Mouse (Mus musculus) midbrain, embryonic 14.5 days (tissue): ENCODE measurements around the gene Peak1. TPM values are rescaled to one million over a fixed set of nuclear protein-coding genes. Genes with fewer than 3 reads are reported as not detected.

Experiments used
- ATAC-seq: fragments of 200-750 bp; cut with Nextera tagmentation; 2 replicates; pipeline ENCODE4 v1.8.0; 2017; ENCODE audit warnings: moderate number of reproducible peaks, moderate library complexity; ENCODE audit not compliant: low FRiP score, low TSS enrichment
- DNase-seq: peaks from one replicate; pipeline ENCODE4 v3.0.0-alpha.2; 2015
- H3K27ac ChIP-seq: fragments of 300-500 bp; sonication (generic); replicated peaks from 2 replicates; pipeline ENCODE4 v1.5.1; 2014; ENCODE audit warnings: mild to moderate bottlenecking, low read depth, low read length, moderate library complexity
- H3K27me3 ChIP-seq: fragments of 300-500 bp; sonication (generic); 2 replicates; pipeline ENCODE4 v1.6.1; 2014; ENCODE audit warnings: low read length, control low read depth, mixed read lengths; ENCODE audit not compliant: control insufficient read depth, insufficient read depth
- H3K36me3 ChIP-seq: fragments of 300-500 bp; sonication (generic); 2 replicates; pipeline ENCODE4 v1.6.1; 2014; ENCODE audit warnings: low read length, control low read depth; ENCODE audit not compliant: control insufficient read depth, insufficient read depth
- H3K4me1 ChIP-seq: fragments of 300-500 bp; sonication (generic); 2 replicates; pipeline ENCODE4 v1.6.1; 2014; ENCODE audit warnings: mild to moderate bottlenecking, antibody characterized with exemption, low read length, control low read depth; ENCODE audit not compliant: control insufficient read depth, insufficient read depth
- H3K4me2 ChIP-seq: fragments of 300-500 bp; sonication (generic); 2 replicates; pipeline ENCODE4 v1.6.1; 2014; ENCODE audit warnings: mild to moderate bottlenecking, low read length, moderate library complexity
- H3K4me3 ChIP-seq: fragments of 300-500 bp; sonication (generic); replicated peaks from 2 replicates; pipeline ENCODE4 v1.5.1; 2014; ENCODE audit warnings: low read depth, low read length
- H3K9ac ChIP-seq: fragments of 300-500 bp; sonication (generic); replicated peaks from 2 replicates; pipeline ENCODE4 v1.6.1; 2014; ENCODE audit warnings: mild to moderate bottlenecking, low read length, moderate library complexity
- H3K9me3 ChIP-seq: fragments of 300-500 bp; sonication (generic); 2 replicates; pipeline ENCODE4 v1.6.1; 2016; ENCODE audit warnings: low read length, control low read depth, mixed read lengths; ENCODE audit not compliant: control insufficient read depth
- WGBS: fragments of 180-500 bp; shearing (Covaris S2); extraction: QIAGEN DNeasy Blood & Tissue Kit; methylation state at CpG from one replicate; pipeline ENCODE4 v1.1.7; 2014; 5-methylcytosine and 5-hydroxymethylcytosine counted together
- polyA plus RNA-seq: library from polyadenylated mRNA; unstranded; fragments of >200 nt; fragmentation: Nextera tagmentation; extraction: Ambion mirVana; gene quantifications from 2 replicates; pipeline ENCODE4 v1.2.1, GENCODE M21; 2014

The Peak1 gene
- polyA plus RNA-seq, 1 experiment from 2014 or later: 4.7 TPM

GRCm38 (mm10) chr9:56166161-56166560 lies 251.7 kb downstream of the Peak1 start:
- H3K27me3 ChIP-seq: no peaks in the 10 kb centered on the region
- H3K4me3 ChIP-seq: no peak overlapping the region
- no peak for DNase-seq
- H3K9me3 ChIP-seq: no peaks in the 10 kb centered on the region
- peaks cover 9% of the 10 kb centered on the region; the same call in 1 of the 2 replicates for H3K4me1 ChIP-seq
- H3K27ac ChIP-seq: no peak overlapping the region
- WGBS: 78% methylated on average over 5 of the region's 5 CpGs
- H3K4me2 ChIP-seq: no peak overlapping the region
- no peak overlapping the region for H3K9ac ChIP-seq
- no peaks in the 10 kb centered on the region for H3K36me3 ChIP-seq
- no peak for ATAC-seq

GRCm38 (mm10) chr9:56165377-56165776 lies 252.5 kb downstream of the Peak1 start, which contains the start of gene Tspan3:
Tspan3 (minus strand) TSS chr9:56165477.
- Histone ChIP-seq H3K9ac (no peak within 1 kb of the TSS), H3K4me2 (no peak within 1 kb of the TSS), H3K27ac (no peak within 1 kb of the TSS), H3K4me3 (no peak within 1 kb of the TSS), H3K27me3 (no peaks in the 10 kb centered on the region), H3K36me3 (no peaks in the 10 kb centered on the region), H3K9me3 (no peaks in the 10 kb centered on the region), H3K4me1 (peaks cover 9% of the 10 kb centered on the region; the same call in 1 of the 2 replicates)
- DNase-seq (no peak), ATAC-seq (no peak)
- 96% methylated on average over 6 of the region's 6 CpGs for WGBS

GRCm38 (mm10) chr9:56160341-56161141 lies 257.3 kb downstream of the Peak1 start:
- peaks cover 14% of the 10 kb centered on the region; the same call in 1 of the 2 replicates for H3K4me1 ChIP-seq
- H3K4me2 ChIP-seq: peak overlapping the region; percentile 77
- H3K27me3 ChIP-seq: no peaks in the 10 kb centered on the region
- no peaks in the 10 kb centered on the region for H3K9me3 ChIP-seq
- DNase-seq: peak; percentile 98
- H3K9ac ChIP-seq: peak overlapping the region; percentile 99
- WGBS: under 1% methylated on average over 82 of the region's 82 CpGs
- H3K4me3 ChIP-seq: peak overlapping the region; percentile 99
- ATAC-seq: peak; percentile 98
- H3K36me3 ChIP-seq: no peaks in the 10 kb centered on the region
- H3K27ac ChIP-seq: peak overlapping the region; percentile 97

GRCm38 (mm10) chr9:56159456-56159855 lies 258.4 kb downstream of the Peak1 start:
- Histone ChIP-seq H3K4me2 (peak overlapping the region; percentile 77), H3K4me3 (peak overlapping the region; percentile 99), H3K27me3 (no peaks in the 10 kb centered on the region), H3K9me3 (no peaks in the 10 kb centered on the region), H3K27ac (no peak overlapping the region), H3K36me3 (no peaks in the 10 kb centered on the region), H3K9ac (peak overlapping the region; percentile 99), H3K4me1 (peaks cover 14% of the 10 kb centered on the region; the same call in 1 of the 2 replicates)
- 5% methylated on average over 2 of the region's 2 CpGs for WGBS
- DNase-seq (no peak), ATAC-seq (no peak)

GRCm38 (mm10) chr9:56158077-56158476 lies 259.8 kb downstream of the Peak1 start:
- Histone ChIP-seq H3K27ac (no peak overlapping the region), H3K9me3 (no peaks in the 10 kb centered on the region), H3K36me3 (no peaks in the 10 kb centered on the region), H3K4me2 (no peak overlapping the region), H3K9ac (no peak overlapping the region), H3K27me3 (no peaks in the 10 kb centered on the region), H3K4me1 (peaks cover 14% of the 10 kb centered on the region; the same call in 1 of the 2 replicates), H3K4me3 (no peak overlapping the region)
- ATAC-seq: no peak
- DNase-seq: no peak
- 78% methylated on average over 2 of the region's 2 CpGs for WGBS

GRCm38 (mm10) chr9:56154572-56154971 lies 263.3 kb downstream of the Peak1 start:
- H3K4me3 ChIP-seq: no peak overlapping the region
- no peak overlapping the region for H3K27ac ChIP-seq
- DNase-seq (no peak), ATAC-seq (no peak)
- WGBS: 93% methylated on average over 5 of the region's 5 CpGs
- H3K36me3 ChIP-seq: no peaks in the 10 kb centered on the region
- H3K27me3 ChIP-seq: no peaks in the 10 kb centered on the region
- no peak overlapping the region for H3K4me2 ChIP-seq
- H3K4me1 ChIP-seq: peaks cover 13% of the 10 kb centered on the region; the same call in 1 of the 2 replicates
- no peaks in the 10 kb centered on the region for H3K9me3 ChIP-seq
- no peak overlapping the region for H3K9ac ChIP-seq

- H3K27me3 ChIP-seq: no peaks in the 10 kb centered on the region
- H3K4me3 ChIP-seq: no peak overlapping the region
- WGBS: 88% methylated on average over 4 of the region's 4 CpGs
- H3K36me3 ChIP-seq: no peaks in the 10 kb centered on the region
- no peak overlapping the region for H3K4me2 ChIP-seq
- no peak overlapping the region for H3K9ac ChIP-seq
- DNase-seq (no peak), ATAC-seq (no peak)
- no peaks in the 10 kb centered on the region; the same call in 1 of the 2 replicates for H3K4me1 ChIP-seq
- H3K9me3 ChIP-seq: no peaks in the 10 kb centered on the region
- H3K27ac ChIP-seq: no peak overlapping the region
Measured at GRCm38 (mm10) chr9:56152482-56153007, 265.3 kb downstream of the Peak1 start.

- no peaks in the 10 kb centered on the region for H3K27me3 ChIP-seq
- H3K4me2 ChIP-seq: no peak overlapping the region
- no peak for DNase-seq
- no peak overlapping the region for H3K9ac ChIP-seq
- H3K9me3 ChIP-seq: no peaks in the 10 kb centered on the region
- no peak overlapping the region for H3K4me3 ChIP-seq
- WGBS: 47% methylated on average over 7 of the region's 7 CpGs
- no peak overlapping the region for H3K27ac ChIP-seq
- H3K36me3 ChIP-seq: peaks cover under 1% of the 10 kb centered on the region
- H3K4me1 ChIP-seq: no peaks in the 10 kb centered on the region; the same call in 1 of the 2 replicates
- no peak for ATAC-seq
Measured at GRCm38 (mm10) chr9:56151745-56152481, 266.0 kb downstream of the Peak1 start.
